Mouse (Mus musculus) brain, embryonic 14.5 days (tissue): Measurements from ENCODE around the gene Efcab8. TPM values are rescaled to one million over a fixed set of nuclear protein-coding genes. Genes with fewer than 3 reads are reported as not detected.

ENCODE experiments used
- DNase-seq: peaks from one replicate; pipeline ENCODE4 v3.0.0-alpha.2; 2011; ENCODE audit warnings: low read depth
- CTCF ChIP-seq: fragments of 200-500 bp; IDR thresholded peaks from 2 replicates; pipeline ENCODE4 v1.5.1; 2012; ENCODE audit warnings: inconsistent platforms, mild to moderate bottlenecking, moderate library complexity, borderline replicate concordance; ENCODE audit not compliant: insufficient read depth, insufficient read length; ENCODE audit errors: extremely low read depth
- POLR2A ChIP-seq: fragments of 200-500 bp; IDR thresholded peaks from 2 replicates; pipeline ENCODE4 v1.6.1; 2012; ENCODE audit warnings: mild to moderate bottlenecking, inconsistent platforms, borderline replicate concordance; ENCODE audit not compliant: poor library complexity, insufficient read depth, insufficient read length, severe bottlenecking; ENCODE audit errors: extremely low read depth
- polyA plus RNA-seq: library from polyadenylated mRNA; depleted of rRNA; stranded (reverse); fragments of >200 nt; gene quantifications from 2 replicates; pipeline ENCODE4 v1.2.3, GENCODE M21; 2012; rRNA removed

Efcab8 gene
- 0.05 and 0.16 TPM in 2 replicates for polyA plus RNA-seq

DNA sequence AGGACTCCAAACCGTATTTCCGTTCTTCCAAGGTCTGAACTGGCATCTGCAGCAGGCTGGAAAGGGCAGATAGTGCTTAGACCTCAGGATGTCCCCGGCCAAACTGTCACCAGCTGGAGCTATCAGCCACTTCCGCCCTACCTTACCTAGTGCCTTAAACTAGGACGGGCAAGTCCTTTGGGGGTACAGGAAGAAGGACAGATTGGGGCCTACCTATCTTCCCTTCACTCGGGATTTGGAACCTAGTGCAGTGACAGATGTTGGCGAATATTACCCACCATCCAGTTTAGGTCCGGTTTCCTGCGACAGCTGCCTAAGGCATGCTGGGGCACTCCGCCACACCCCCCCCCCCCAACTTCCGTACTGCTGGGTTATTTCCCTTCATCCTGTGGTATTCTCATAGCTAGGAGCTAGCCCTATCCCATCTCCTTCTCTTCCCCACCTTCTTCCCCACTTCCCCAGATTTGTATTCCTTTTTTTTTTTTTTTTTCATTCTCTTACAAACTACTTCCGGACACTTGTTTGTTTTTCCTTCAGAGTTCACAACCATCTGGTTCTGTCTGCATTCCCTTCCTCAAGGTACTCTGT, at the start of gene Efcab8:
Efcab8 (plus strand) TSS at position 538 of the 588 bp plus-strand sequence.
- DNase-seq = no peak
- TF ChIP-seq POLR2A (no peak), CTCF (no peak)

DNA sequence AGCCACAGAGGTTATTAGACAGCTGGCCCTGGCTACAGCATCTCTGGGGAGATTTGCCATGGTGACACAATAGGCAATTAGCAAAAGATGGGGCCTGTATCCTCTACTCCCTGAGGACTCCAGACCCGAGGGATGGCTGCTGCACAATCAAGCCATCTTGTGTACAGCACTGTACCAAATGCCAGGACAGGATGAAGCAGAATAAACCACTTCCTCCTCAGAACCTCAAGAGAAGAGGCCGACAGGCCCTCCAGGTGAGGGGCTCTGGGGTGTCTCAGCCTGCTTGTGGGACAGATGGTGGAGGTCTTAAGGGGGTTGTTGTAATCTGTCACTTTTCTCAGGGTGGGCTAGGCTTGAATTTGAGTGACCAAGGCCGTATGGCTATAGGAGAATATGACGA, 45.7 kb upstream of the Efcab8 start:
- TF ChIP-seq CTCF (no peak), POLR2A (no peak)
- no peak for DNase-seq

DNA sequence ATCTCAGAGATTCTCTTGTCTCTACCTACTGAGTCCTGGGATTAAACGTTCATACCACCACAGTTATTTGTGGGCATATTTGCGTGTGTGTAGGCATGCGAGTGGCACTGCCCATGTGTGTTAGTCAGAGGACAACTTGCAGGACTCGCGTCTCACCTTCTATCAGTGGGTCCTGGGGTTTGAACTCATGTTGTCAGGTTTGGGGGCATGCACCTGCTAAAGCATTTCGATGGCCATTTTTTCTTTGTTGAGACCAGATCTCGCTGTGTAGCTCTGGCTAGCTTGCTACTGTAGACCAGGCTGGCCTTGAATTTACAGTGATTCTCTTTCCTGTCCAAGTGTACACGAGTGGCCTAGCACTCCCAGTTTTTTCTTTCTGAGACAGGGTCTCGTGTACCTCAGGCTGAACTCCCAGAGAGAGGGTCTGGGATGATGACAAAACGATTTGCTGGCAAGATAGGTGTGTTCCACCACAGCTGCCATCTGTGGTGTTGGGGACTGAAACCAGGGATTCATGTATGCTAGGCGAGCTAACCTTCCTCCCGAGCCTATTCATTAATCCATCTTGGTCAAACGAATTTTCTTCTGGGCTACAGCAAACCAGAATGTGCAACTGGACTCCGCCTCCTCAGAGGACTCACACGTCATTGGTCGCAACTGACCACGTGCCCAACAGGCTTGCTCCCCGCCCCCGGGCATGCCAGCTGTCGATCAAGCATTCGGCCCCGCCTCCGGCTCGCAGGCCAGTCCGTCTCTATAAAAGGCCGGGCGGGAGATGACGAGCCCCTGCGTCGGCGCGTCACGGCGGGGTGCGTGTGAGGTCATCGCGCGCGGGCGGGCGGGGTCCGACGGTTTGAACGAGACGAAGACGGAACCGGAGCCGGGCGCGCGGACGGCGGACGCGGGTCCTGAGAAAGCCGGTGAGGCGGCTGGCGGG, 39.0 kb upstream of the Efcab8 start, which contains the start of gene Mapre1:
Mapre1 (plus strand) TSS at position 775 of the 937 bp plus-strand sequence.
- TF ChIP-seq POLR2A (peak; percentile 70), CTCF (no peak)
- peak; percentile 100 for DNase-seq

DNA sequence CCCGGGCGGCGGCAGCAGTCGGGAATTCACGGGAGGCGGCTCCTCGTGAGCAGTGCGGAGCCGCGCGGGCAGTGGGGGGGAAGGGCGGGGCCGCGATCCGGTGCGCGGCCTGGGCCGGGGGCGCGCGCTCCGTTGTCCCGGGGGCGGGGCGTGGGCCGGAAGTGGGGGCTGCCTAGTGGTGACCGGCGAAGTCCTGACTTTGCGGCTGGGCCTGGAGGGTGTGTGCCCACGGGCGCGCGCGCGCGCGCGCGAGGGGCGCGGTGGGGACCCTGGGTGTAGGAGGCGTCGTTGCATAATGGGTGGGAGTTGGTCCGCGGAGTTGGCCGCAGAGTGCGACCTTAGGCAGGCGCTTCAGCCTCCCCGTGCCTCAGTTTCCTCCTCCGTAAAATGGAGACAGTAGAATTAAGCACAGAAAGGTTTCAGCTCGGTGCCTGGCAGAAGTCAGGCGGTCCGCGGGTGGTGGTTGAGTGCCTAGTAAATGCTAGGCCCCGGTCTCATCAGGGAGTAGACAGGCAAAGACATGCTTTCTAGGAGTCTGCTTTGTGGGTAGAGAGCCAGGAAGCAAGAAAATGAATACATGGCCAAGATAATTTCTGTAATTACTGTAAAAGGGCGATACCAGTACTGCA, 38.2 kb upstream of the Efcab8 start:
- DNase-seq = no peak
- no peak for TF ChIP-seq POLR2A
- TF ChIP-seq CTCF = no peak

DNA sequence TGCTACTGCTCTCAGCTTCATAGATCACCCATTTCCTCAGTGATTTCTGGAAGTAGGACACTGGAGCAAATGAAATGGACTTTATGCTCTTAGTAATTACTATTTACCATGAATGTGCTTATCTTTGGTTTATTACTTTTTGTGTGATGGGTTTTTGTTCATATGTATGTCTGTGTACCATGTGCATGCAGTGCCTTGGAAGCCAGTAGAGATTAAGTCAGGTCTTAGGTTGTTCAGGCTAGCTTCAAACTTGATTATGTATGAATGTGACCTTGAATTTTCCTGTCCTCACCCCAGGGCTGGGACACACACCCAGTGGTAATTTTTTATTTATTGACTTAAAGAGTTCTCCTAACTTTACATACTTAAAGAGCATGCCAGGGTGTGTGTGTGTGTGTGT, 31.7 kb upstream of the Efcab8 start:
- DNase-seq = no peak
- TF ChIP-seq CTCF (no peak), POLR2A (no peak)

DNA sequence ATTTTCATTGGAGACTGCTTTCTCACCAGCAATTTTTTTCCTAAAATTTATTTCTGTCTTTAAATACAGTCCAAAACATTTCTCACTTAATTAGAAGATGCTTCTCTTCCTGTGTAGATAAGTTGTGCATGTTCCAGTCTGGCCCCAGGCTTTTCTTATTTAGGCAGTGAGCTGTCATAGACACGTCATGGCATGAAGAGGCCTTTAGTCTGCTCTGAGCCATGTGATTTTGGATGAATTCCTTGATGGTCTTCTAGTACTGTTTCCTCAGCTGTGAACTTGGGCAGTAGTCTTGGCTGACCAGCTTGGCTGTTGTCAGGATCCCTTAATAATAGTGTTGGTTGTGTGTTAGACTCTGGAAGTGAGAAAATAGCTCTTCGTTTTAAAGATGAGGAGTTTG, 29.4 kb upstream of the Efcab8 start:
- no peak for TF ChIP-seq CTCF
- TF ChIP-seq POLR2A = no peak
- no peak for DNase-seq

DNA sequence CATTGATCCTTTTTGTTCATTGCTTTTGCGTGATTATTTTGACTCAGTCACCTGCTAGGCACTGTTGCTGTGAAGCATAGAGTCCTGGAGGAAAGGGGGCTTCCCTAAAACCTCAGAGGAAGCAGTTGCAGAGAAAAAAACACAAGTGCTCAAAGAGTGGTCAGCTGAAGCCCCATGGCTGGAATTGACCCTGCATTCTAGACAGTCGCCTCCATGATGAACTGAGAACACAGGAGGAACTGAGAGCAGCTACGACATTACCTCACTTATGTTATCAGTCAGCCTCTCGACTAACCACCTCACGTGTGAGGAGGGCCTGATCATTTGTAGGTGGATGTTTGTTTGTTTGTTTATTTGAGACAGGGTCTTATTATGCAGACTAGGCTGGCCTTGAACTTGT, 17.6 kb upstream of the Efcab8 start:
- DNase-seq = no peak
- TF ChIP-seq POLR2A (no peak), CTCF (no peak)

DNA sequence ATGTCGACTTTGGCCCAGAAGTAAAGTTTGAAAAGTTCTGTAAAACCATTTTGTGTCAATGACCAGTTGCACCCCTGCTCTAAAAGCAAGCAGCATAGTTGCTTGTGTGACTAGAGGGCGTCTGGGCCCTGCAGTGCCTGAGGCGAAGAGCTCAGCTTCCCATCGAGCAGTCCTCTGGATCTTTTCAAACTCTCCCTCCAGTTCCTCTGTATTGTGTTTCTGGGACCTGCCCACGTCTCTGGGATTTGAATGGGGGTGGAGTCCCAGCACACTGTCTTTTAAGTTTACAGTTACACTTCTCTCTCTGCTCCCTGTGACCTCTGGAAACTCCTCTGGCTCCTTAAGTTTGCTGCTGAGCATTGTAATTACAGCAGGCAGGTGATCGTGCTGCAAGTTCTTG, 12.2 kb upstream of the Efcab8 start:
- TF ChIP-seq POLR2A (no peak), CTCF (no peak)

DNA sequence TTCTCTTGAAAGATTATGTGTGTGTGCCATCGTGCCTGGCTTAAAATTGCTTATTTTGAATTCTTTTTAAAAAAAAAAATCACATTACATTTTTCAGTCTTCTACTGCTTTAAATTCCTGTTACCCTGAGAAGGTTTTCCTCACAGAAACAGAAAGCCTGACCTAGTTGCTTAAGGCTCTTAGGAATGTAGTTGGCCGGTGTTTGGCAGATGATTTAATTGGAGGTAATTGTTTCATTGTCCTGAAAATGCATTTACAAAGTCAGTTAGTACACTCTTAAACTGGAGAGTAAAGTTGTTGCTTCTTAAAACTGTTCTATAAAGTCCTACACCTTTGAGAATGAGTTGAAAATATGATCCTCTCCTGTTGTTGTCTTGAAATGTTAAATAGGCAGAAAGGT, 10.8 kb upstream of the Efcab8 start:
- DNase-seq = no peak
- TF ChIP-seq CTCF = no peak
- no peak for TF ChIP-seq POLR2A

More for the DNA sequence above, 12.2 kb upstream of the Efcab8 start:
- no peak for DNase-seq

DNA sequence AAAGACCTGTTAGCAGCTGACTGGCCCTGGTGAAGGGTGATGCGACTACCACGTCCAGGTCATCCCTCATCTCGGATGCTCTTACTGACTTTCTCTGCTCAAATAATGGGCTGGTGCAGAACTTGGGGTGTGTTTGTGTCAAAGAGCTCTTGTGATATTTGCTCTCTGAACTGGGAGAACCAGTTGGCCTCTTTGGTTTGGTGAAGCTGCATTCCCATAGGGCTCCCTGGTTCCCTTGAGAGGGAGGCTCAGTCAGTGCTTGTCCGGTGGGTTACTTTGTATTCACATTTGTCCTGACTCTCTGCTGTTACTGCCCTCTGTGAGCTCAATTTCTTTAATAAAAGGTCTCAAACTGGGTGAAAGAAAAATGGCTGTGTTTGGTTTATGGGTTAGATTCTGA, 6.8 kb upstream of the Efcab8 start:
- TF ChIP-seq POLR2A = no peak
- no peak for TF ChIP-seq CTCF
- DNase-seq = no peak

DNA sequence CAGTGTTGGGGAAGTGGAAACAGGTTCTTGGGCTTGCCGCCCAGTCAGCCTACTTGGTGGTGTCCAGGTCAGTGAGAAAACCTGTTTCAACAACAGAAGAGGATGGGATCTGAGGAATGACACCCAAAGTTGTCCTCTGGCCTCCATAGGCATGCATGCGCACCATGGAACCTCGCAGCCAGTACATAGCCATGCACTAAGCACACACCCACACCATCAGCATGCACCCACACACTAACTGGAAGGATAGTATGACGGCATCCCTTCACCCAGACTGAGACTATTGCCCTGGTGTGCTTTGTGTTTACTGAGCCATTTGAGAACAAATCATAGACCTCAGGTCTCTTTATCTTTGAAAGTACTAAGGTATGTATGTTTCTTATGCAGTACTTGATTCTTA, 4.3 kb upstream of the Efcab8 start:
- no peak for DNase-seq
- TF ChIP-seq CTCF = no peak
- TF ChIP-seq POLR2A = no peak
